Mouse (Mus musculus): ENCODE results near the gene Wap. TPM values are rescaled to one million over a fixed set of nuclear protein-coding genes. Genes with fewer than 3 reads are reported as not detected.

The Wap gene
- total and polyA plus RNA-seq, 3 experiments = not detected

GRCm38 (mm10) chr11:6598191-6598889, 40.1 kb downstream of the Wap start:
- H3K4me2 ChIP-seq (ENCODE audit: insufficient read depth, low read depth, poor library complexity, severe bottlenecking) = no peak overlapping the region
- TF ChIP-seq ZNF384 (IDR thresholded peaks at IDR 0.05; ENCODE audit: low read depth, low read length) (no peak), CTCF (conservative IDR thresholded peaks at IDR 0.05 in 1 of 2, IDR thresholded peaks at IDR 0.05 in 1 of 2; ENCODE audit: low read depth in 2 of 2, low read length in 2 of 2) (no peak), NELFE (IDR thresholded peaks at IDR 0.05; ENCODE audit: low read depth, low read length) (no peak), POLR2AphosphoS2 (IDR thresholded peaks at IDR 0.05; ENCODE audit: low read depth, low read length) (no peak), UBTF (IDR thresholded peaks at IDR 0.05; ENCODE audit: low read depth, low read length) (no peak)
- DNase-seq (ENCODE audit: extremely low read depth) = no peak
- in situ Hi-C loops (cut with MboI; ENCODE audit: low pct_ligation_motif_present, low pct_unique_long_range_greater_than_20kb, low sequenced_read_pairs) (no loop called here), dilution Hi-C loops (cut with MboI; ENCODE audit: extremely low pct_ligation_motif_present, extremely low pct_unique_long_range_greater_than_20kb, low sequenced_read_pairs) (no loop called here)
- H3K36me3 ChIP-seq (replicated peaks in 1 of 2; ENCODE audit: control insufficient read depth in 1 of 2, insufficient read depth in 1 of 2, low read length in 1 of 2) = peaks cover 43 to 70% of the 10 kb centered on the region in 2 experiments
- no peak overlapping the region for H3K4me3 ChIP-seq (replicated peaks in 1 of 3; ENCODE audit: low read depth in 2 of 3, low read length in 2 of 3, poor library complexity in 1 of 3)
- H3K79me2 ChIP-seq (replicated peaks; ENCODE audit: control insufficient read depth, extremely low read depth, insufficient read depth, poor library complexity, severe bottlenecking) = no peaks in the 10 kb centered on the region
- H3K9me3 ChIP-seq (replicated peaks; ENCODE audit: low read length) = no peaks in the 10 kb centered on the region
- H3K27me3 ChIP-seq (replicated peaks) = no peaks in the 10 kb centered on the region
- peaks cover 5 to 15% of the 10 kb centered on the region in 2 experiments; a peak in 2 of 4 replicates for H3K4me1 ChIP-seq (ENCODE audit: control insufficient read depth in 1 of 2, insufficient read depth in 2 of 2)
- no peak overlapping the region for H3K27ac ChIP-seq (ENCODE audit: insufficient read depth, low read depth)
- H3K9ac ChIP-seq (ENCODE audit: insufficient read depth, low read depth) = no peak overlapping the region

DNA sequence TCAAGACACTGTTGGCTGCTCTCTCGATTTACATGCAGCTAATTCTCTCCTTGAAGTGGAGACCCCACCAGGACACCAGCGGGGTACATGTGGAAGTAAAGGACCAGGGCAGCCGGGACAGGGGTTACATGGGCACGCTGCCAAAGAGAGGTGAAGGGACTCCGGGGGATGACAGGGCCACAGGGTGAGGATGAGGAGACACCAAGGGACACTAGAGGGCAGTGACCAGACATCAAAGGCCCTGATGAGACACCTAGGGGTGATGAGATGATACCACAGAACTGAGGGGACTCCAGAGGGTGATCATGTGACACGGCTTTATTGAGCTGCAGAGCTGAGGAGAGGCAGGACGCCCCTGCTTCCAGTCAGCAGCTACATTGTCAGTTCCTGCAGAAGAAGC, 40.9 kb downstream of the Wap start:
- Histone ChIP-seq H3K27ac (ENCODE audit: insufficient read depth, low read depth) (no peak overlapping the region), H3K79me2 (replicated peaks; ENCODE audit: control insufficient read depth, extremely low read depth, insufficient read depth, poor library complexity, severe bottlenecking) (no peaks in the 10 kb centered on the region), H3K4me1 (ENCODE audit: control insufficient read depth in 1 of 2, insufficient read depth in 2 of 2) (peaks cover 5 to 15% of the 10 kb centered on the region in 2 experiments; a peak in 2 of 4 replicates), H3K9me3 (replicated peaks; ENCODE audit: low read length) (no peaks in the 10 kb centered on the region), H3K9ac (ENCODE audit: insufficient read depth, low read depth) (no peak overlapping the region), H3K4me3 (replicated peaks in 1 of 3; ENCODE audit: low read depth in 2 of 3, low read length in 2 of 3, poor library complexity in 1 of 3) (no peak overlapping the region), H3K36me3 (replicated peaks in 1 of 2; ENCODE audit: control insufficient read depth in 1 of 2, insufficient read depth in 1 of 2, low read length in 1 of 2) (peaks cover 52 to 78% of the 10 kb centered on the region in 2 experiments), H3K4me2 (ENCODE audit: insufficient read depth, low read depth, poor library complexity, severe bottlenecking) (no peak overlapping the region), H3K27me3 (replicated peaks) (no peaks in the 10 kb centered on the region)
- in situ Hi-C loops (cut with MboI; ENCODE audit: low pct_ligation_motif_present, low pct_unique_long_range_greater_than_20kb, low sequenced_read_pairs) = no loop called here
- dilution Hi-C loops (cut with MboI; ENCODE audit: extremely low pct_ligation_motif_present, extremely low pct_unique_long_range_greater_than_20kb, low sequenced_read_pairs) = no loop called here
- no peak for DNase-seq (ENCODE audit: extremely low read depth)
- TF ChIP-seq ELF1 (IDR thresholded peaks at IDR 0.05; ENCODE audit: low read depth, low read length) (no peak), TCF12 (IDR thresholded peaks at IDR 0.05; ENCODE audit: low read depth, low read length) (no peak), CTCF (conservative IDR thresholded peaks at IDR 0.05 in 1 of 2, IDR thresholded peaks at IDR 0.05 in 1 of 2; ENCODE audit: low read depth in 2 of 2, low read length in 2 of 2) (peak in 1 of 2 experiments; percentile 60; a peak in 2 of 4 replicates)

DNA sequence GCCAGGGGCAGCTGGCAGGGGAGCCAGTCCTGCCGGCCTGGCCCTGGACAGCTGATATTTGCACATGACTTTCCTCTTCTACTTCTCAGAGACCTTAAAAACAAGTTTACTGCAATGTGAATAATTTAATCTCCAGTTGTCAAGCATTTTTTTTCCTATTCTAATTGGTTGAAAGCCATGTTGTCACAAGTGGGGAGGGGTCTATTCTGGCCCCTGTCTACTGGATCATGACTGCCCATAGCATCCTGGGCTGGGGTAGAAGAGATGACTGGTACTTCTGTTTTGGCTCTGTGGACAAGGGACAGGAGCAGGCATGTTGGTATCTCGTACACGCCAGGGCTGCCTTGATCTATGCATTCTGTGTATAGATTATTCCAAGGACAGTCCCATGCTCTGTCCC, 41.8 kb downstream of the Wap start:
- H3K27ac ChIP-seq (ENCODE audit: insufficient read depth, low read depth) = no peak overlapping the region
- no peaks in the 10 kb centered on the region for H3K27me3 ChIP-seq (replicated peaks)
- peaks cover 0 to 18% of the 10 kb centered on the region in 2 experiments; a peak in 2 of 4 replicates for H3K4me1 ChIP-seq (ENCODE audit: control insufficient read depth in 1 of 2, insufficient read depth in 2 of 2)
- H3K4me3 ChIP-seq (replicated peaks in 1 of 3; ENCODE audit: low read depth in 2 of 3, low read length in 2 of 3, poor library complexity in 1 of 3) = no peak overlapping the region
- H3K9me3 ChIP-seq (replicated peaks; ENCODE audit: low read length) = no peaks in the 10 kb centered on the region
- H3K36me3 ChIP-seq (replicated peaks in 1 of 2; ENCODE audit: control insufficient read depth in 1 of 2, insufficient read depth in 1 of 2, low read length in 1 of 2) = peaks cover 59 to 84% of the 10 kb centered on the region in 2 experiments
- DNase-seq (ENCODE audit: extremely low read depth) = no peak
- no peak overlapping the region for H3K9ac ChIP-seq (ENCODE audit: insufficient read depth, low read depth)
- no peaks in the 10 kb centered on the region for H3K79me2 ChIP-seq (replicated peaks; ENCODE audit: control insufficient read depth, extremely low read depth, insufficient read depth, poor library complexity, severe bottlenecking)
- no peak for TF ChIP-seq ZMIZ1 (IDR thresholded peaks at IDR 0.05; ENCODE audit: low read depth, low read length)
- no peak for TF ChIP-seq CHD1 (IDR thresholded peaks at IDR 0.05; ENCODE audit: low read depth, low read length)
- TF ChIP-seq ZC3H11A (IDR thresholded peaks at IDR 0.05; ENCODE audit: low read depth, low read length) = no peak
- TF ChIP-seq ZNF384 (IDR thresholded peaks at IDR 0.05; ENCODE audit: low read depth, low read length) = no peak
- TF ChIP-seq BHLHE40 (IDR thresholded peaks at IDR 0.05; ENCODE audit: low read depth, low read length) = no peak
- TF ChIP-seq GABPA (IDR thresholded peaks at IDR 0.05; ENCODE audit: insufficient replicate concordance, low read depth, low read length) = no peak
- TF ChIP-seq NRF1 (IDR thresholded peaks at IDR 0.05; ENCODE audit: low read depth, low read length) = no peak
- TF ChIP-seq SMC3 (IDR thresholded peaks at IDR 0.05; ENCODE audit: low read depth, low read length) = no peak
- TF ChIP-seq EP300 (IDR thresholded peaks at IDR 0.05; ENCODE audit: low read length) = no peak
- no peak for TF ChIP-seq JUND (conservative IDR thresholded peaks at IDR 0.05; ENCODE audit: low read depth, low read length)
- no peak for TF ChIP-seq USF2 (conservative IDR thresholded peaks at IDR 0.05; ENCODE audit: low read depth, low read length)
- TF ChIP-seq KAT2A (IDR thresholded peaks at IDR 0.05; ENCODE audit: insufficient replicate concordance, low read length) = no peak
- TF ChIP-seq MXI1 (IDR thresholded peaks at IDR 0.05; ENCODE audit: low read depth, low read length) = no peak
- TF ChIP-seq MAFK (IDR thresholded peaks at IDR 0.05; ENCODE audit: insufficient replicate concordance, low read length) = no peak
- TF ChIP-seq UBTF (IDR thresholded peaks at IDR 0.05; ENCODE audit: low read depth, low read length) = no peak
- no peak for TF ChIP-seq POLR2AphosphoS2 (IDR thresholded peaks at IDR 0.05; ENCODE audit: low read depth, low read length)
- TF ChIP-seq SIN3A (IDR thresholded peaks at IDR 0.05; ENCODE audit: low read length) = no peak
- no peak for TF ChIP-seq RCOR1 (conservative IDR thresholded peaks at IDR 0.05; ENCODE audit: low read depth, low read length)
- TF ChIP-seq MYC (IDR thresholded peaks at IDR 0.05; ENCODE audit: low read depth, low read length) = no peak
- no peak for TF ChIP-seq NELFE (IDR thresholded peaks at IDR 0.05; ENCODE audit: low read depth, low read length)
- in situ Hi-C loops (cut with MboI; ENCODE audit: low pct_ligation_motif_present, low pct_unique_long_range_greater_than_20kb, low sequenced_read_pairs) = no loop called here
- no peak overlapping the region for H3K4me2 ChIP-seq (ENCODE audit: insufficient read depth, low read depth, poor library complexity, severe bottlenecking)
- dilution Hi-C loops (cut with MboI; ENCODE audit: extremely low pct_ligation_motif_present, extremely low pct_unique_long_range_greater_than_20kb, low sequenced_read_pairs) = no loop called here

Measured in CH12.LX (cell line).